Mouse (Mus musculus): Measurements from ENCODE around the gene Cxcl5.

DNA sequence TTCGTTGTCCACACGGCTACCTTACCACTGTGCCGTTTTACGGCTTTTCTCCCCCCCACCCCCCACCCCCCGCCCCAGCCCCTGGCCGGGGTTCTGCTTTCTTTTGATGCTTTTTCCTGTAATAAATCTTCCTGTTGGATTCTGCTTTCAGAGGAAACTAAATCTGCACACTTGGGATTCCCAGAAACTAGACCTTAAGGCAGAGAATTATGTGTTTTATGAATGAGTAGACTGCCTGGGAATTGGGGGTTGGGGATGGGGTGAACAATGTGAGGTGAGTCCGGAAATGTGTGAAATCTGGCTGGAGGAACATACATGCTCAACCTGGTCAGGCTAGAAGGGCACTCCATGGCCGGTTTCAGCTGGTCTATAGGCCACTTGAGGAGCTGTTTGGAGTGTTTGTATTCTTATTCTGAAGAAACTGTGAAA lies 30.9 kb downstream of the Cxcl5 start:
- TF ChIP-seq CTCF (IDR thresholded peaks at IDR 0.05; ENCODE audit: low read depth) (no peak), EP300 (optimal IDR thresholded peaks at IDR 0.05) (no peak)
